ENCODE assay signal across 14 mouse cellular contexts in genomic region chr3:152348011-152348830, GRCm38 (mm10). TPM values are rescaled to one million over a fixed set of nuclear protein-coding genes. Genes with fewer than 3 reads are reported as not detected.
DNase-seq lines count a peak whose midpoint lies in the region; ATAC-seq lines count a peak whose summit lies in the region.
"Had no signal": no experiment of that assay in that cellular context is flagged by ENCODE, and none has a peak within 500 bp of the region (broad histone marks: within the 10 kb centered on the region; RNA-seq: fewer than 3 reads in every experiment).

No protein-coding gene starts in this region.

- DNase-seq in liver, embryonic 11.5 days (ENCODE audit: low spot score), result no peak
- DNase-seq in liver, result no peak
- no peak for DNase-seq in embryonic facial prominence, embryonic 14.5 days (ENCODE audit: low spot score)
- no peak for DNase-seq in T-cell, adult 2 months (ENCODE audit: low spot score)
- DNase-seq in left cerebral cortex, adult 11 months (ENCODE audit: low spot score), result no peak
- DNase-seq: cerebellum, adult 18-20 months; heart, postnatal 4 days; lung, postnatal 14 days; right cerebral cortex, postnatal 4 days had no signal

- peak overlapping the region; percentile 20; the same call in 1 of the 2 replicates for H3K4me2 ChIP-seq in forebrain, embryonic 13.5 days
- no peak overlapping the region for H3K4me2 ChIP-seq in forebrain, embryonic 12.5 days
- H3K4me2 ChIP-seq in liver, embryonic 11.5 days, result 0 out of 2 replicates have a peak overlapping the region, but pooled peaks have one; percentile 12
- peak overlapping the region; percentile 54; the same call in 1 of the 2 replicates for H3K4me2 ChIP-seq in embryonic facial prominence, embryonic 14.5 days (ENCODE audit: low read depth, low read length)
- H3K4me2 ChIP-seq in midbrain, embryonic 15.5 days, result peak overlapping the region; percentile 51; the same call in 1 of the 2 replicates

- H3K4me3 ChIP-seq in forebrain, embryonic 13.5 days, result no peak overlapping the region
- H3K4me3 ChIP-seq in forebrain, embryonic 12.5 days (replicated peaks), result no peak overlapping the region
- no peak overlapping the region for H3K4me3 ChIP-seq in liver, embryonic 11.5 days (ENCODE audit: low read depth, low read length)
- H3K4me3 ChIP-seq in embryonic facial prominence, embryonic 14.5 days (ENCODE audit: low read depth, low read length), result no peak overlapping the region
- H3K4me3 ChIP-seq in midbrain, embryonic 15.5 days, result no peak overlapping the region

- no peaks in the 10 kb centered on the region for H3K36me3 ChIP-seq in forebrain, embryonic 13.5 days (ENCODE audit: poor library complexity, severe bottlenecking)
- H3K36me3 ChIP-seq in forebrain, embryonic 12.5 days (replicated peaks), result no peaks in the 10 kb centered on the region
- 0 out of 2 replicates have a peak, but pooled peaks cover under 1% of the 10 kb centered on the region for H3K36me3 ChIP-seq in liver, embryonic 11.5 days (ENCODE audit: control insufficient read depth, insufficient read depth, low read length)
- no peaks in the 10 kb centered on the region for H3K36me3 ChIP-seq in embryonic facial prominence, embryonic 14.5 days (ENCODE audit: control insufficient read depth, insufficient read depth, low read length)
- no peaks in the 10 kb centered on the region for H3K36me3 ChIP-seq in midbrain, embryonic 15.5 days (replicated peaks)

- 89% methylated on average over 10 of the region's 10 CpGs for WGBS in forebrain, embryonic 13.5 days
- WGBS in forebrain, embryonic 12.5 days, result 89% methylated on average over 10 of the region's 10 CpGs
- WGBS in liver, embryonic 11.5 days, result 85% methylated on average over 10 of the region's 10 CpGs
- 83% methylated on average over 10 of the region's 10 CpGs for whole genome bisulfite sequencing in embryonic facial prominence, embryonic 14.5 days
- WGBS in midbrain, embryonic 15.5 days, result 86% methylated on average over 10 of the region's 10 CpGs

- H3K9me3 ChIP-seq in forebrain, embryonic 13.5 days (replicated peaks), result no peaks in the 10 kb centered on the region
- H3K9me3 ChIP-seq in forebrain, embryonic 12.5 days, result no peaks in the 10 kb centered on the region
- no peaks in the 10 kb centered on the region for H3K9me3 ChIP-seq in liver, embryonic 11.5 days (ENCODE audit: control insufficient read depth, low read length)
- no peaks in the 10 kb centered on the region for H3K9me3 ChIP-seq in embryonic facial prominence, embryonic 14.5 days (ENCODE audit: control insufficient read depth, low read length)
- no peaks in the 10 kb centered on the region for H3K9me3 ChIP-seq in midbrain, embryonic 15.5 days
- H3K9me3 ChIP-seq: embryonic facial prominence, embryonic 12.5 days had no signal

- no peaks in the 10 kb centered on the region for H3K27me3 ChIP-seq in forebrain, embryonic 13.5 days
- no peaks in the 10 kb centered on the region for H3K27me3 ChIP-seq in forebrain, embryonic 12.5 days
- H3K27me3 ChIP-seq in liver, embryonic 11.5 days (replicated peaks; ENCODE audit: control insufficient read depth, insufficient read depth, low read length), result no peaks in the 10 kb centered on the region
- H3K27me3 ChIP-seq in embryonic facial prominence, embryonic 14.5 days (replicated peaks; ENCODE audit: control insufficient read depth, insufficient read depth, low read length), result no peaks in the 10 kb centered on the region
- no peaks in the 10 kb centered on the region for H3K27me3 ChIP-seq in midbrain, embryonic 15.5 days (replicated peaks)
- H3K27me3 ChIP-seq: CH12.LX; embryonic facial prominence, embryonic 12.5 days had no signal

- peaks cover 33% of the 10 kb centered on the region for H3K4me1 ChIP-seq in forebrain, embryonic 13.5 days
- peaks cover 28% of the 10 kb centered on the region for H3K4me1 ChIP-seq in forebrain, embryonic 12.5 days
- H3K4me1 ChIP-seq in liver, embryonic 11.5 days (replicated peaks; ENCODE audit: control insufficient read depth, insufficient read depth, low read length), result peaks cover 26% of the 10 kb centered on the region
- H3K4me1 ChIP-seq in embryonic facial prominence, embryonic 14.5 days (ENCODE audit: control insufficient read depth, insufficient read depth, low read length), result peaks cover 9% of the 10 kb centered on the region
- peaks cover 40% of the 10 kb centered on the region for H3K4me1 ChIP-seq in midbrain, embryonic 15.5 days

- no peak for ATAC-seq in forebrain, embryonic 13.5 days
- ATAC-seq in forebrain, embryonic 12.5 days (ENCODE audit: low FRiP score), result no peak
- ATAC-seq in liver, embryonic 11.5 days (replicated peaks; ENCODE audit: low FRiP score), result no peak
- ATAC-seq in embryonic facial prominence, embryonic 14.5 days (ENCODE audit: low read depth), result no peak
- ATAC-seq in midbrain, embryonic 15.5 days (replicated peaks), result no peak

- no peak overlapping the region for H3K27ac ChIP-seq in forebrain, embryonic 13.5 days
- no peak overlapping the region for H3K27ac ChIP-seq in forebrain, embryonic 12.5 days
- H3K27ac ChIP-seq in liver, embryonic 11.5 days (ENCODE audit: low read depth, low read length), result no peak overlapping the region
- H3K27ac ChIP-seq in embryonic facial prominence, embryonic 14.5 days (replicated peaks; ENCODE audit: low read depth, low read length), result no peak overlapping the region
- H3K27ac ChIP-seq in midbrain, embryonic 15.5 days, result no peak overlapping the region
- H3K27ac ChIP-seq: embryonic facial prominence, embryonic 12.5 days had no signal

- H3K9ac ChIP-seq in forebrain, embryonic 13.5 days, result no peak overlapping the region
- no peak overlapping the region for H3K9ac ChIP-seq in forebrain, embryonic 12.5 days
- no peak overlapping the region for H3K9ac ChIP-seq in liver, embryonic 11.5 days (ENCODE audit: low read depth, low read length)
- H3K9ac ChIP-seq in embryonic facial prominence, embryonic 14.5 days (ENCODE audit: low read depth, low read length), result no peak overlapping the region
- no peak overlapping the region for H3K9ac ChIP-seq in midbrain, embryonic 15.5 days

RNA-seq across cellular contexts. Expression of gene Usp33, which starts 1.9 kb away (rescaled TPM):
- polyA plus RNA-seq in forebrain, embryonic 13.5 days (2015; fragmentation: Nextera tagmentation; extraction: Ambion mirVana), result 64.7 and 69.5 TPM in 2 replicates
- polyA plus RNA-seq in forebrain, embryonic 12.5 days (2016; fragmentation: Nextera tagmentation; extraction: Ambion mirVana), result 67.4 and 72.9 TPM in 2 replicates
- 42.0 and 46.1 TPM in 2 replicates for polyA plus RNA-seq in liver, embryonic 11.5 days (2014; fragmentation: Nextera tagmentation; extraction: Ambion mirVana)
- 46.2 and 46.8 TPM in 2 replicates for polyA plus RNA-seq in embryonic facial prominence, embryonic 14.5 days (2014; fragmentation: Nextera tagmentation; extraction: Ambion mirVana)
- polyA plus RNA-seq in midbrain, embryonic 15.5 days (2015; fragmentation: Nextera tagmentation; extraction: Ambion mirVana), result 89.2 and 92.8 TPM in 2 replicates

RNA-seq across cellular contexts. Expression of gene Miga1, which starts 8.0 kb away (rescaled TPM):
- 22.1 and 24.0 TPM in 2 replicates for polyA plus RNA-seq in forebrain, embryonic 13.5 days (2015; fragmentation: Nextera tagmentation; extraction: Ambion mirVana)
- polyA plus RNA-seq in forebrain, embryonic 12.5 days (2016; fragmentation: Nextera tagmentation; extraction: Ambion mirVana), result 25.5 and 27.9 TPM in 2 replicates
- 12.4 and 12.7 TPM in 2 replicates for polyA plus RNA-seq in liver, embryonic 11.5 days (2014; fragmentation: Nextera tagmentation; extraction: Ambion mirVana)
- polyA plus RNA-seq in embryonic facial prominence, embryonic 14.5 days (2014; fragmentation: Nextera tagmentation; extraction: Ambion mirVana), result 17.3 and 18.5 TPM in 2 replicates
- 19.1 and 21.7 TPM in 2 replicates for polyA plus RNA-seq in midbrain, embryonic 15.5 days (2015; fragmentation: Nextera tagmentation; extraction: Ambion mirVana)

RNA-seq across cellular contexts. Expression of gene Zzz3, which starts 47.1 kb away (rescaled TPM):
- polyA plus RNA-seq in forebrain, embryonic 13.5 days (2015; fragmentation: Nextera tagmentation; extraction: Ambion mirVana), result 39.4 and 46.6 TPM in 2 replicates
- polyA plus RNA-seq in forebrain, embryonic 12.5 days (2016; fragmentation: Nextera tagmentation; extraction: Ambion mirVana), result 51.7 and 53.1 TPM in 2 replicates
- polyA plus RNA-seq in liver, embryonic 11.5 days (2014; fragmentation: Nextera tagmentation; extraction: Ambion mirVana), result 45.5 and 45.7 TPM in 2 replicates
- polyA plus RNA-seq in embryonic facial prominence, embryonic 14.5 days (2014; fragmentation: Nextera tagmentation; extraction: Ambion mirVana), result 48.3 and 55.7 TPM in 2 replicates
- 31.3 and 32.9 TPM in 2 replicates for polyA plus RNA-seq in midbrain, embryonic 15.5 days (2015; fragmentation: Nextera tagmentation; extraction: Ambion mirVana)
